Mouse (Mus musculus) MEL (cell line): ENCODE measurements around the gene Ptma. TPM values are rescaled to one million over a fixed set of nuclear protein-coding genes. Genes with fewer than 3 reads are reported as not detected.

Experiments used
- DNase-seq: peaks from one replicate; pipeline ENCODE4 v3.0.0; 2011; ENCODE audit warnings: low read depth, low spot score
- H3K27ac ChIP-seq: 2 replicates; pipeline ENCODE4 v1.5.1; 2012; ENCODE audit warnings: low read depth, mild to moderate bottlenecking, control low read depth, low read length, moderate library complexity; ENCODE audit not compliant: control insufficient read depth
- H3K27me3 ChIP-seq, 2 experiments: fragments of 150-350 bp in 1 of 2; sonication (generic) in 1 of 2; 2 replicates each; pipeline ENCODE4 v1.6.1; 2012; ENCODE audit warnings: low read length in 2 of 2, mild to moderate bottlenecking in 2 of 2, improper control_type of control experiment in 1 of 2, moderate library complexity in 1 of 2; ENCODE audit not compliant: insufficient read depth in 2 of 2, control insufficient read depth in 1 of 2
- H3K36me3 ChIP-seq, 2 experiments: 2 replicates each; pipeline ENCODE4 v1.6.1; 2012 to 2014; ENCODE audit warnings: low read length in 2 of 2, improper control_type of control experiment in 1 of 2, inconsistent platforms in 1 of 2, mild to moderate bottlenecking in 1 of 2; ENCODE audit not compliant: insufficient read depth in 2 of 2, control insufficient read depth in 1 of 2
- H3K4me1 ChIP-seq, 2 experiments: fragments of 150-350 bp in 1 of 2; sonication (generic) in 1 of 2; 2 replicates each; pipeline ENCODE4 v1.6.1; 2012; ENCODE audit warnings: low read length in 2 of 2, improper control_type of control experiment in 1 of 2, mild to moderate bottlenecking in 1 of 2; ENCODE audit not compliant: insufficient read depth in 2 of 2, control insufficient read depth in 1 of 2
- H3K4me3 ChIP-seq, 2 experiments: fragments of 150-350 bp in 1 of 2; sonication (generic) in 1 of 2; 2 replicates each; pipeline ENCODE4 v1.5.1; 2012; ENCODE audit warnings: low read depth in 2 of 2, low read length in 2 of 2, mild to moderate bottlenecking in 2 of 2, moderate library complexity in 2 of 2, control low read depth in 1 of 2, improper control_type of control experiment in 1 of 2; ENCODE audit not compliant: control insufficient read depth in 1 of 2, insufficient read depth in 1 of 2
- H3K79me2 ChIP-seq: 2 replicates; pipeline ENCODE4 v1.6.1; 2012; ENCODE audit warnings: mild to moderate bottlenecking, low read length, moderate library complexity; ENCODE audit not compliant: control insufficient read depth, poor library complexity, insufficient read depth
- H3K9ac ChIP-seq: 2 replicates; pipeline ENCODE4 v1.6.1; 2012; ENCODE audit warnings: low read depth, mild to moderate bottlenecking, control low read depth, low read length, moderate library complexity; ENCODE audit not compliant: control insufficient read depth, poor library complexity, severe bottlenecking
- H3K9me3 ChIP-seq: fragments of 150-350 bp; sonication (generic); replicated peaks from 2 replicates; pipeline ENCODE4 v1.6.1; 2012; ENCODE audit warnings: mild to moderate bottlenecking, low read length, improper control_type of control experiment, moderate library complexity; ENCODE audit not compliant: insufficient read depth
- CHD1 ChIP-seq: IDR thresholded peaks from 2 replicates; pipeline ENCODE4 v1.6.1; 2012; ENCODE audit warnings: low read depth, mild to moderate bottlenecking, inconsistent platforms, low read length, improper control_type of control experiment
- CHD2 ChIP-seq: IDR thresholded peaks from 2 replicates; pipeline ENCODE4 v1.6.1; 2011; ENCODE audit warnings: low read length, improper control_type of control experiment
- CTCF ChIP-seq, 3 experiments: IDR thresholded peaks in 2 of 3; conservative IDR thresholded peaks in 1 of 3; 2 replicates each; pipeline ENCODE4 v1.5.1; 2011 to 2012; ENCODE audit warnings: low read length in 3 of 3, low read depth in 2 of 3, mild to moderate bottlenecking in 2 of 3, improper control_type of control experiment in 1 of 3, inconsistent platforms in 1 of 3, mixed read lengths in 1 of 3, moderate library complexity in 1 of 3; ENCODE audit not compliant: control insufficient read depth in 1 of 3, insufficient read depth in 1 of 3, poor library complexity in 1 of 3, severe bottlenecking in 1 of 3
- E2F4 ChIP-seq: IDR thresholded peaks from 2 replicates; pipeline ENCODE4 v1.6.1; 2011; ENCODE audit warnings: low read depth, low read length, improper control_type of control experiment, borderline replicate concordance
- ELF1 ChIP-seq: IDR thresholded peaks from 2 replicates; pipeline ENCODE4 v1.6.1; 2014; ENCODE audit warnings: low read depth, mild to moderate bottlenecking, inconsistent platforms, low read length, improper control_type of control experiment, moderate library complexity
- EP300 ChIP-seq, 2 experiments: IDR thresholded peaks; 2 replicates each; pipeline ENCODE4 v1.6.1; 2011; ENCODE audit warnings: improper control_type of control experiment in 2 of 2, low read length in 2 of 2, low read depth in 1 of 2, mild to moderate bottlenecking in 1 of 2
- ETS1 ChIP-seq: IDR thresholded peaks from 2 replicates; pipeline ENCODE4 v1.6.1; 2012; ENCODE audit warnings: low read depth, mild to moderate bottlenecking, inconsistent platforms, low read length, improper control_type of control experiment, moderate library complexity
- GATA1 ChIP-seq: IDR thresholded peaks from 2 replicates; pipeline ENCODE4 v1.6.1; 2011; ENCODE audit warnings: low read depth, low read length, improper control_type of control experiment
- HCFC1 ChIP-seq: IDR thresholded peaks from 2 replicates; pipeline ENCODE4 v1.6.1; 2012; ENCODE audit warnings: low read depth, mild to moderate bottlenecking, inconsistent platforms, low read length, improper control_type of control experiment, moderate library complexity
- JUND ChIP-seq: IDR thresholded peaks from 2 replicates; pipeline ENCODE4 v1.6.1; 2011; ENCODE audit warnings: low read depth, mild to moderate bottlenecking, improper control_type of control experiment, low read length
- KAT2A ChIP-seq: conservative IDR thresholded peaks from 2 replicates; pipeline ENCODE4 v1.6.1; 2012; ENCODE audit warnings: low read depth, low read length, improper control_type of control experiment, inconsistent platforms
- MAX ChIP-seq: IDR thresholded peaks from 2 replicates; pipeline ENCODE4 v1.6.1; 2011; ENCODE audit warnings: low read length, improper control_type of control experiment
- MAZ ChIP-seq: IDR thresholded peaks from 2 replicates; pipeline ENCODE4 v1.6.1; 2012; ENCODE audit warnings: low read depth, mild to moderate bottlenecking, inconsistent platforms, low read length, improper control_type of control experiment
- MEF2A ChIP-seq: IDR thresholded peaks from 2 replicates; pipeline ENCODE4 v1.6.1; 2014; ENCODE audit warnings: low read depth, mild to moderate bottlenecking, inconsistent platforms, low read length, improper control_type of control experiment; ENCODE audit not compliant: poor library complexity, insufficient replicate concordance, severe bottlenecking; ENCODE audit errors: extremely low read depth
- MXI1 ChIP-seq: IDR thresholded peaks from 2 replicates; pipeline ENCODE4 v1.6.1; 2011; ENCODE audit warnings: mild to moderate bottlenecking, low read depth, low read length, improper control_type of control experiment
- MYB ChIP-seq: IDR thresholded peaks from 2 replicates; pipeline ENCODE4 v1.6.1; 2011; ENCODE audit warnings: mild to moderate bottlenecking, low read depth, low read length, improper control_type of control experiment
- MYC ChIP-seq: IDR thresholded peaks from 2 replicates; pipeline ENCODE4 v1.6.1; 2011; ENCODE audit warnings: low read depth, mild to moderate bottlenecking, low read length, improper control_type of control experiment, moderate library complexity
- NELFE ChIP-seq: IDR thresholded peaks from 2 replicates; pipeline ENCODE4 v1.6.1; 2011; ENCODE audit warnings: low read depth, low read length, improper control_type of control experiment
- POLR2A ChIP-seq, 2 experiments: IDR thresholded peaks; 2 replicates each; pipeline ENCODE4 v1.6.1; 2011 to 2012; ENCODE audit warnings: low read length in 2 of 2, mild to moderate bottlenecking in 2 of 2, control low read depth in 1 of 2, improper control_type of control experiment in 1 of 2, low read depth in 1 of 2, moderate library complexity in 1 of 2; ENCODE audit not compliant: control insufficient read depth in 1 of 2, insufficient read depth in 1 of 2, poor library complexity in 1 of 2
- POLR2AphosphoS2 ChIP-seq: IDR thresholded peaks from 2 replicates; pipeline ENCODE4 v1.6.1; 2011; ENCODE audit warnings: low read length, improper control_type of control experiment
- RAD21 ChIP-seq: IDR thresholded peaks from 2 replicates; pipeline ENCODE4 v1.6.1; 2011; ENCODE audit warnings: mild to moderate bottlenecking, low read depth, low read length, improper control_type of control experiment
- SIN3A ChIP-seq: IDR thresholded peaks from 2 replicates; pipeline ENCODE4 v1.6.1; 2012; ENCODE audit warnings: low read length, improper control_type of control experiment, inconsistent platforms
- SMC3 ChIP-seq: IDR thresholded peaks from 2 replicates; pipeline ENCODE4 v1.6.1; 2011; ENCODE audit warnings: low read depth, low read length, improper control_type of control experiment
- TAL1 ChIP-seq: IDR thresholded peaks from 2 replicates; pipeline ENCODE4 v1.6.1; 2012; ENCODE audit warnings: mild to moderate bottlenecking, inconsistent platforms, low read length, moderate library complexity, mixed read lengths
- TBP ChIP-seq: IDR thresholded peaks from 2 replicates; pipeline ENCODE4 v1.8.0; 2011; ENCODE audit warnings: low read depth, low read length, improper control_type of control experiment
- TCF12 ChIP-seq: IDR thresholded peaks from 2 replicates; pipeline ENCODE4 v1.6.1; 2014; ENCODE audit warnings: low read depth, mild to moderate bottlenecking, inconsistent platforms, low read length, improper control_type of control experiment, moderate library complexity
- UBTF ChIP-seq: IDR thresholded peaks from 2 replicates; pipeline ENCODE4 v1.6.1; 2012; ENCODE audit warnings: low read depth, mild to moderate bottlenecking, inconsistent platforms, low read length, improper control_type of control experiment, moderate library complexity, borderline replicate concordance; ENCODE audit not compliant: insufficient read depth
- USF2 ChIP-seq, 2 experiments: IDR thresholded peaks; 2 replicates each; pipeline ENCODE4 v1.6.1; 2011 to 2012; ENCODE audit warnings: improper control_type of control experiment in 2 of 2, low read length in 2 of 2, borderline replicate concordance in 1 of 2, inconsistent platforms in 1 of 2, low read depth in 1 of 2, mild to moderate bottlenecking in 1 of 2; ENCODE audit not compliant: insufficient read depth in 1 of 2
- ZC3H11A ChIP-seq: IDR thresholded peaks from 2 replicates; pipeline ENCODE4 v1.6.1; 2012; ENCODE audit warnings: low read depth, mild to moderate bottlenecking, inconsistent platforms, low read length, improper control_type of control experiment
- ZMIZ1 ChIP-seq: IDR thresholded peaks from 2 replicates; pipeline ENCODE4 v1.6.1; 2012; ENCODE audit warnings: low read depth, mild to moderate bottlenecking, inconsistent platforms, low read length, improper control_type of control experiment, moderate library complexity
- ZNF384 ChIP-seq: IDR thresholded peaks from 2 replicates; pipeline ENCODE4 v1.6.1; 2012; ENCODE audit warnings: low read depth, mild to moderate bottlenecking, inconsistent platforms, low read length, improper control_type of control experiment
- polyA plus RNA-seq, 2 experiments: library from polyadenylated mRNA; stranded (reverse) in 1 of 2; unstranded in 1 of 2; fragments of >175 nt in 1 of 2; fragments of >200 nt in 1 of 2; gene quantifications; 2 replicates each; pipeline versions ENCODE4 v1.2.1 to v1.2.4; 2012; ENCODE audit warnings: low replicate concordance in 2 of 2, low read depth in 1 of 2; ENCODE audit not compliant: insufficient read length in 2 of 2, insufficient read depth in 1 of 2, missing spikeins in 1 of 2
- total RNA-seq: library from RNA; depleted of rRNA; stranded (reverse); fragments of 300-350 nt; gene quantifications from 2 replicates; pipeline ENCODE4 v1.2.3, GENCODE M21; 2012

Ptma gene
- total and polyA plus RNA-seq, 3 experiments, result 2,419 to 4,891 (median 3,309) TPM

DNA sequence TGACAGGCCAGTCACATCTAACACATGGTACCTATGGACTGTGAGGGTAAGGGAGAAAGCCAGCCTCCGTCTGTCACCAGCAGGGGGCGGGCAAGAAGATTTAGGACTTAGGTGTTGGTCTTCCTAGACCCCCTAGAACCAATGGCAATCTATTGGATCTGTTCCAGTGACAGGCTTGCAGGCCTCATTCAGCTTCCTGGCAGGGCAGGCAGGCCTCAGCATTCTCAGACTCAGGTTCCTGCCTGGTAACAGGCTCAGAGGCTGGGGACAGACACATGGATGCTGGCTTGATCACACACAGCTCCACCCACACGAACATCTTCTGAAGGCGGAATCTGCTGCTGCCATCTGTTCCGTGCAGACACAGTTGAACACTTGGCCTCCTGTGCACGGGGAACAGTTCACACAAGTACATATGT, 25.4 kb upstream of the Ptma start:
- peaks cover 0 to 10% of the 10 kb centered on the region in 2 experiments; a peak in 2 of 4 replicates for H3K36me3 ChIP-seq
- DNase-seq, result peak; percentile 89
- no peaks in the 10 kb centered on the region for H3K27me3 ChIP-seq
- peak overlapping the region in 1 of 2 experiments; percentile 10; a peak in 2 of 4 replicates for H3K4me3 ChIP-seq
- H3K27ac ChIP-seq, result peak overlapping the region; percentile 59
- H3K9ac ChIP-seq, result peak overlapping the region; percentile 36
- peak; percentile 55 for TF ChIP-seq SMC3
- TF ChIP-seq MAX, result 0 out of 2 replicates have a peak, but pooled peaks have one; percentile 8
- peak; percentile 26 for TF ChIP-seq MXI1
- no peak for TF ChIP-seq ZMIZ1
- peak; percentile 31; the same call in 1 of the 2 replicates for TF ChIP-seq MYC
- TF ChIP-seq CHD2, result no peak
- TF ChIP-seq CTCF (IDR thresholded peaks at IDR 0.05 in 2 of 3, conservative IDR thresholded peaks at IDR 0.05 in 1 of 3; ENCODE audit: control insufficient read depth in 1 of 3, insufficient read depth in 1 of 3, low read depth in 2 of 3, low read length in 3 of 3, poor library complexity in 1 of 3, severe bottlenecking in 1 of 3), result peak; percentile 78 to 91 (median 82)
- peak; percentile 39; the same call in 1 of the 2 replicates for TF ChIP-seq HCFC1
- TF ChIP-seq TAL1, result peak; percentile 65
- TF ChIP-seq TBP, result 0 out of 2 replicates have a peak, but pooled peaks have one; percentile 22
- no peak for TF ChIP-seq ETS1
- no peaks in the 10 kb centered on the region for H3K9me3 ChIP-seq
- peaks cover 8% of the 10 kb centered on the region; the same call in 1 of the 2 replicates for H3K79me2 ChIP-seq
- H3K4me1 ChIP-seq, result peaks cover 6 to 31% of the 10 kb centered on the region in 2 experiments; a peak in 3 of 4 replicates

DNA sequence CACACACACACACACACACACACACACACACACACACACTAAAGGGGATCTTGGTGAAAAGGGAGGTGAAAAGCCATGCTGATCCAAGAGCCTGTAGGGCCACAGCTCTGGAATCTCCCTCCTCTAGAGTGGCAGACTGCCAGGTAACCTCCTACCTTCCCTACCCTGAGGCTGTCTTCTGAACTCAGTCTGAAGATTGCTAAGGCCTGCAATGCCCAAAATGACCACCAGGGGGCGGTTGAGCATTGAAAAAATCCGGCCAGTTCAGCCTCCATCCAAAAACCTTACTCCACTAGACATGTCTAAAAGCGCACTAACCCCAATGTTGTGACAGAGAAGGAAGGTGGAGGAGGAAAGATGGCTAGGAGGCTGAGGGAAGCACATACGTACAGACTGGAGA, 25.0 kb upstream of the Ptma start:
- peaks cover 8% of the 10 kb centered on the region; the same call in 1 of the 2 replicates for H3K79me2 ChIP-seq
- H3K27me3 ChIP-seq, result no peaks in the 10 kb centered on the region
- H3K9ac ChIP-seq, result peak overlapping the region; percentile 86
- H3K4me3 ChIP-seq, result peak overlapping the region; percentile 36 to 44
- H3K27ac ChIP-seq, result peak overlapping the region; percentile 84
- H3K4me1 ChIP-seq, result peaks cover 6 to 35% of the 10 kb centered on the region in 2 experiments; a peak in 3 of 4 replicates
- DNase-seq, result peak; percentile 96
- no peaks in the 10 kb centered on the region for H3K9me3 ChIP-seq
- peaks cover 0 to 11% of the 10 kb centered on the region in 2 experiments; a peak in 2 of 4 replicates for H3K36me3 ChIP-seq
- TF ChIP-seq TCF12 (no peak), ELF1 (no peak), POLR2AphosphoS2 (no peak), MAZ (0 out of 2 replicates have a peak, but pooled peaks have one; percentile 35), KAT2A (no peak), JUND (no peak), E2F4 (no peak), CHD2 (no peak), NELFE (peak; percentile 7; the same call in 1 of the 2 replicates), EP300 (IDR thresholded peaks at IDR 0.05; ENCODE audit: low read depth in 1 of 2, low read length in 2 of 2) (peak in 1 of 2 experiments; percentile 24; a peak in 1 of 4 replicates), ZNF384 (peak; percentile 66), SMC3 (peak; percentile 92), TAL1 (no peak), ZC3H11A (peak; percentile 80), SIN3A (peak; percentile 75), POLR2A (IDR thresholded peaks at IDR 0.05; ENCODE audit: control insufficient read depth in 1 of 2, insufficient read depth in 1 of 2, low read depth in 1 of 2, low read length in 2 of 2, poor library complexity in 1 of 2) (peak in 1 of 2 experiments; percentile 38; a peak in 1 of 4 replicates), MYC (0 out of 2 replicates have a peak, but pooled peaks have one; percentile 34), CHD1 (no peak), UBTF (0 out of 2 replicates have a peak, but pooled peaks have one; percentile 16), USF2 (IDR thresholded peaks at IDR 0.05; ENCODE audit: borderline replicate concordance in 1 of 2, insufficient read depth in 1 of 2, low read depth in 1 of 2, low read length in 2 of 2) (no peak), RAD21 (peak; percentile 82), GATA1 (no peak), MYB (no peak), MEF2A (no peak)
